Mouse (Mus musculus) splenic B cell, adult 2 months (primary cell): Measurements from ENCODE around the gene Fam184a.

Source experiments
- DNase-seq: peaks from one replicate; pipeline ENCODE4 v3.0.0-alpha.2; 2011; ENCODE audit warnings: low read depth, low spot score
- H3K27me3 ChIP-seq: 2 replicates; pipeline ENCODE4 v1.6.1; 2012; ENCODE audit warnings: mild to moderate bottlenecking, low read length, moderate library complexity, mixed read lengths; ENCODE audit not compliant: control insufficient read depth, poor library complexity, insufficient read depth, severe bottlenecking
- H3K36me3 ChIP-seq: 2 replicates; pipeline ENCODE4 v1.6.1; 2012; ENCODE audit warnings: mild to moderate bottlenecking, low read length, moderate library complexity, mixed read lengths; ENCODE audit not compliant: control insufficient read depth, poor library complexity, insufficient read depth, severe bottlenecking

Gene Fam184a

GRCm38 (mm10) chr10:53750955-53751652, at the start of gene Fam184a:
Fam184a (minus strand) TSS chr10:53751123.
- Histone ChIP-seq H3K36me3 (no peaks in the 10 kb centered on the region), H3K27me3 (no peaks in the 10 kb centered on the region; the same call in 1 of the 2 replicates)
- peak; percentile 1 for DNase-seq

- Histone ChIP-seq H3K27me3 (no peaks in the 10 kb centered on the region), H3K36me3 (no peaks in the 10 kb centered on the region; the same call in 1 of the 2 replicates)
- no peak for DNase-seq
Observed at GRCm38 (mm10) chr10:53796258-53796581, 45.3 kb upstream of the Fam184a start.

- Histone ChIP-seq H3K36me3 (no peaks in the 10 kb centered on the region; the same call in 1 of the 2 replicates), H3K27me3 (no peaks in the 10 kb centered on the region)
- DNase-seq: peak; percentile 14
Observed at GRCm38 (mm10) chr10:53795567-53796257, 44.8 kb upstream of the Fam184a start.

- no peaks in the 10 kb centered on the region for H3K27me3 ChIP-seq
- no peaks in the 10 kb centered on the region; the same call in 1 of the 2 replicates for H3K36me3 ChIP-seq
- DNase-seq: no peak
Observed at GRCm38 (mm10) chr10:53791281-53791680, 40.4 kb upstream of the Fam184a start.

- H3K36me3 ChIP-seq: no peaks in the 10 kb centered on the region
- no peak for DNase-seq
- H3K27me3 ChIP-seq: no peaks in the 10 kb centered on the region
Observed at GRCm38 (mm10) chr10:53776591-53776990, 25.7 kb upstream of the Fam184a start.

GRCm38 (mm10) chr10:53772708-53773107, 21.8 kb upstream of the Fam184a start:
- DNase-seq: no peak
- Histone ChIP-seq H3K27me3 (no peaks in the 10 kb centered on the region), H3K36me3 (no peaks in the 10 kb centered on the region)

- Histone ChIP-seq H3K36me3 (no peaks in the 10 kb centered on the region), H3K27me3 (no peaks in the 10 kb centered on the region)
- no peak for DNase-seq
Observed at GRCm38 (mm10) chr10:53771480-53771879, 20.6 kb upstream of the Fam184a start.

GRCm38 (mm10) chr10:53768745-53769144, 17.8 kb upstream of the Fam184a start:
- no peaks in the 10 kb centered on the region for H3K27me3 ChIP-seq
- H3K36me3 ChIP-seq: no peaks in the 10 kb centered on the region
- no peak for DNase-seq

- H3K36me3 ChIP-seq: no peaks in the 10 kb centered on the region
- H3K27me3 ChIP-seq: no peaks in the 10 kb centered on the region
- DNase-seq: no peak
Observed at GRCm38 (mm10) chr10:53765471-53765870, 14.5 kb upstream of the Fam184a start.

GRCm38 (mm10) chr10:53752723-53753122, 1.8 kb upstream of the Fam184a start:
- DNase-seq: no peak
- H3K27me3 ChIP-seq: no peaks in the 10 kb centered on the region; the same call in 1 of the 2 replicates

GRCm38 (mm10) chr10:53750275-53750954, 508 bp downstream of the Fam184a start:
- no peak for DNase-seq
- no peaks in the 10 kb centered on the region; the same call in 1 of the 2 replicates for H3K27me3 ChIP-seq
- no peaks in the 10 kb centered on the region for H3K36me3 ChIP-seq

More at GRCm38 (mm10) chr10:53752723-53753122, 1.8 kb upstream of the Fam184a start:
- H3K36me3 ChIP-seq: no peaks in the 10 kb centered on the region

GRCm38 (mm10) chr10:53746039-53746438, 4.9 kb downstream of the Fam184a start:
- no peak for DNase-seq
- no peaks in the 10 kb centered on the region for H3K27me3 ChIP-seq
- H3K36me3 ChIP-seq: no peaks in the 10 kb centered on the region

GRCm38 (mm10) chr10:53742961-53743360, 8.0 kb downstream of the Fam184a start:
- H3K36me3 ChIP-seq: no peaks in the 10 kb centered on the region
- no peaks in the 10 kb centered on the region for H3K27me3 ChIP-seq
- no peak for DNase-seq

- Histone ChIP-seq H3K36me3 (no peaks in the 10 kb centered on the region), H3K27me3 (no peaks in the 10 kb centered on the region)
- no peak for DNase-seq
Observed at GRCm38 (mm10) chr10:53740014-53740413, 10.9 kb downstream of the Fam184a start.

- no peaks in the 10 kb centered on the region for H3K36me3 ChIP-seq
- H3K27me3 ChIP-seq: no peaks in the 10 kb centered on the region
- DNase-seq: no peak
Observed at GRCm38 (mm10) chr10:53738842-53739241, 12.1 kb downstream of the Fam184a start.
